Mouse (Mus musculus) hindbrain, embryonic 16.5 days (tissue): ENCODE measurements around the gene Wdfy3. TPM values are rescaled to one million over a fixed set of nuclear protein-coding genes. Genes with fewer than 3 reads are reported as not detected.
"Not testable (repeated sequence)": the region's sequence is repeated elsewhere in the genome, so short reads cannot be mapped to it uniquely, and the experiment has no call there.

Source experiments
- ATAC-seq: fragments of 200-750 bp; cut with Nextera tagmentation; 2 replicates; pipeline ENCODE4 v1.8.0; 2017; ENCODE audit warnings: moderate TSS enrichment, moderate library complexity
- H3K27ac ChIP-seq: fragments of 300-500 bp; sonication (generic); 2 replicates; pipeline ENCODE4 v1.5.1; 2014; ENCODE audit warnings: low read depth, mild to moderate bottlenecking, control low read depth, low read length, moderate library complexity
- H3K27me3 ChIP-seq: fragments of 300-500 bp; sonication (generic); replicated peaks from 2 replicates; pipeline ENCODE4 v1.6.1; 2014; ENCODE audit warnings: low read length; ENCODE audit not compliant: control insufficient read depth, insufficient read depth
- H3K36me3 ChIP-seq: fragments of 300-500 bp; sonication (generic); 2 replicates; pipeline ENCODE4 v1.6.1; 2014; ENCODE audit warnings: mild to moderate bottlenecking, low read length, moderate library complexity, mixed read lengths; ENCODE audit not compliant: control insufficient read depth, insufficient read depth
- H3K4me1 ChIP-seq: fragments of 300-500 bp; sonication (generic); 2 replicates; pipeline ENCODE4 v1.6.1; 2014; ENCODE audit warnings: low read depth, low read length; ENCODE audit not compliant: control insufficient read depth, insufficient read depth
- H3K4me2 ChIP-seq: fragments of 300-500 bp; sonication (generic); 2 replicates; pipeline ENCODE4 v1.6.1; 2014; ENCODE audit warnings: mild to moderate bottlenecking, low read length, control low read depth, moderate library complexity
- H3K4me3 ChIP-seq: fragments of 300-500 bp; sonication (generic); 2 replicates; pipeline ENCODE4 v1.5.1; 2014; ENCODE audit warnings: mild to moderate bottlenecking, low read length, control low read depth, moderate library complexity
- H3K9ac ChIP-seq: fragments of 300-500 bp; sonication (generic); 2 replicates; pipeline ENCODE4 v1.6.1; 2014; ENCODE audit warnings: low read depth, mild to moderate bottlenecking, control low read depth, low read length, moderate library complexity
- H3K9me3 ChIP-seq: fragments of 300-500 bp; sonication (generic); 2 replicates; pipeline ENCODE4 v1.6.1; 2014; ENCODE audit warnings: mild to moderate bottlenecking, low read length, moderate library complexity; ENCODE audit not compliant: control insufficient read depth
- WGBS: fragments of 180-500 bp; shearing (Covaris S2); extraction: QIAGEN DNeasy Blood & Tissue Kit; methylation state at CpG from one replicate; pipeline ENCODE4 v1.1.7; 2014; 5-methylcytosine and 5-hydroxymethylcytosine counted together
- polyA plus RNA-seq: library from polyadenylated mRNA; unstranded; fragments of >200 nt; fragmentation: Nextera tagmentation; extraction: Ambion mirVana; gene quantifications from 2 replicates; pipeline ENCODE4 v1.2.1, GENCODE M21; 2015

The Wdfy3 gene
- polyA plus RNA-seq, 1 experiment from 2014 or later: 22.5 TPM

DNA sequence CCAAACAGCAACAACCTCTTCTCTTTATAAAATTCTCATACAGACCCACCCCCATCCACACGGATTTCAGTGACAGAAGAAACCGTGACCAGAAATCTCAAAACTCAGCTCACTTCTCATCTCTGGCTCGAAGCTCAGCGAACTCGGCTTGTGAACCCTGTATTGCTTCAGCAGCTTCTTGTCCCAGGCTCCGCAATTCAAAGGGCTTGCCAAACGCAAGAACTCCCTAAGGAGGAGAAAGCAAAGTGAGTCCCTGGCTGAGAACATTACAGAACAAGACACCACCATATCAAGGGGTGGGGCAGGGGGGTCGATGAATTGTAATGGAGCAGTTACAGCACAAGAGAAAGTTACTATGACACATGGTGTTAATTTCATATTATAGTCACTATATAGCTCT is 143.4 kb downstream of the Wdfy3 start:
- ATAC-seq: no peak

GRCm38 (mm10) chr5:101923710-101924109 is 146.0 kb downstream of the Wdfy3 start:
- Histone ChIP-seq H3K9ac (no peak overlapping the region), H3K4me2 (no peak overlapping the region), H3K36me3 (peaks cover 35% of the 10 kb centered on the region), H3K4me3 (no peak overlapping the region), H3K4me1 (no peaks in the 10 kb centered on the region), H3K27ac (no peak overlapping the region), H3K9me3 (no peaks in the 10 kb centered on the region), H3K27me3 (no peaks in the 10 kb centered on the region)
- no peak for ATAC-seq
- 43% methylated on average over 11 of the region's 11 CpGs for WGBS

More for the DNA sequence above, 143.4 kb downstream of the Wdfy3 start:
- Histone ChIP-seq H3K4me2 (no peak overlapping the region), H3K36me3 (peaks cover 27% of the 10 kb centered on the region), H3K27ac (no peak overlapping the region), H3K4me3 (no peak overlapping the region), H3K27me3 (no peaks in the 10 kb centered on the region), H3K4me1 (no peaks in the 10 kb centered on the region), H3K9ac (no peak overlapping the region), H3K9me3 (no peaks in the 10 kb centered on the region)
- 85% methylated on average over 8 of the region's 8 CpGs for WGBS

GRCm38 (mm10) chr5:101919559-101919958 is 150.2 kb downstream of the Wdfy3 start:
- Histone ChIP-seq H3K4me3 (no peak overlapping the region), H3K4me1 (no peaks in the 10 kb centered on the region), H3K9me3 (no peaks in the 10 kb centered on the region), H3K27ac (no peak overlapping the region), H3K27me3 (no peaks in the 10 kb centered on the region), H3K9ac (no peak overlapping the region), H3K4me2 (no peak overlapping the region), H3K36me3 (peaks cover 44% of the 10 kb centered on the region)
- no peak for ATAC-seq
- 95% methylated on average over 5 of the region's 5 CpGs for WGBS

DNA sequence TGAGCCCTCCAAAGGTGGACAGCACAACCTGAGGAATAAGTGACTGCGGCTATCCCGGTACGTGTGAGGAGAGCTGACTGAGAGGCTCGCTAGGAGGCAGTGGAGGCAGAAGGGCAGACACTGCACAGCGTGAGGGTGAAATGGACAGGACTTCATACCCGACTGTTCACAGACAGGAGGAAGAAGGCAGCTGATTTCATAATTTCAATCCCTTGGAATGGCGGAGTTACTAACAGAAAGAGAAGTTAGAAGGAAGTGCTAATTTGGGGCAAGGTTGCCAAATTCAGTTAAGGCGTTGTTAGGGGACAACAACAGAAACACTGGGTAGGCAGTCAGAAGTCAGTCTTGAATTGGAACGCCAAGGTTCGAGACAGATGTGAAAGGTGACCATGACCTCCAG is 160.3 kb downstream of the Wdfy3 start:
- Histone ChIP-seq H3K27ac (no peak overlapping the region), H3K4me1 (no peaks in the 10 kb centered on the region), H3K4me2 (no peak overlapping the region), H3K4me3 (no peak overlapping the region), H3K9me3 (no peaks in the 10 kb centered on the region), H3K27me3 (no peaks in the 10 kb centered on the region), H3K9ac (no peak overlapping the region), H3K36me3 (peaks cover 63% of the 10 kb centered on the region)
- 96% methylated on average over 10 of the region's 10 CpGs for WGBS
- ATAC-seq: no peak

- Histone ChIP-seq H3K36me3 (peaks cover 56% of the 10 kb centered on the region), H3K4me3 (no peak overlapping the region)
Observed at GRCm38 (mm10) chr5:101905624-101906023, 164.1 kb downstream of the Wdfy3 start.

DNA sequence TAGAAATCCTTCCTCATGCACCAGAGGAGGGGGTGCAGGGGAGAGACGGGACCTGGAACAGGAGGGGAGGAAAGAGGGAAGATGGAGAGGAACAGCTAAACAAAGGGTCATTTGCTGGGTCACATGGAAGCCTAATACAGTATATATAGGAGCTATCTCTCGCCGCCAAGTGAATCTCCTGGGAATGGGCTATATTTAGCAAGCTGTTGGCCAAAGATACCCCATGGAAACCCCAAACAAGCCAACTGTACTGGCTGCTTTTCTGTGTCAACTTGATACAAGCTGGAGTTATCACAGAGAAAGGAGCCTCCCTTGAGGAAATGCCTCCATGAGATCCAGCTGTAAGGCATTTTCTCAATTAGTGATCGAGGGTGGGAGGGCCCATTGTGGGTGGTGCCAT is 164.9 kb downstream of the Wdfy3 start:
- 83% methylated on average over 4 of the region's 4 CpGs for WGBS
- not testable (repeated sequence) for H3K27me3 ChIP-seq, H3K9me3 ChIP-seq, H3K4me2 ChIP-seq, H3K9ac ChIP-seq, H3K4me1 ChIP-seq, H3K27ac ChIP-seq, H3K4me3 ChIP-seq, ATAC-seq
- H3K36me3 ChIP-seq: peaks cover 57% of the 10 kb centered on the region

More at GRCm38 (mm10) chr5:101905624-101906023, 164.1 kb downstream of the Wdfy3 start:
- Histone ChIP-seq H3K27me3 (no peaks in the 10 kb centered on the region), H3K4me1 (no peaks in the 10 kb centered on the region), H3K4me2 (no peak overlapping the region), H3K27ac (no peak overlapping the region), H3K9me3 (no peaks in the 10 kb centered on the region), H3K9ac (no peak overlapping the region)
- WGBS: 98% methylated on average over 3 of the region's 3 CpGs
- ATAC-seq: no peak

- Histone ChIP-seq H3K9ac (no peak overlapping the region), H3K4me3 (no peak overlapping the region), H3K27ac (no peak overlapping the region), H3K4me1 (no peaks in the 10 kb centered on the region), H3K4me2 (no peak overlapping the region), H3K27me3 (no peaks in the 10 kb centered on the region), H3K36me3 (peaks cover 45% of the 10 kb centered on the region), H3K9me3 (no peaks in the 10 kb centered on the region)
- no peak for ATAC-seq
- 88% methylated on average over 1 of the region's 1 CpGs for WGBS
Observed at GRCm38 (mm10) chr5:101902686-101903085, 167.0 kb downstream of the Wdfy3 start.

DNA sequence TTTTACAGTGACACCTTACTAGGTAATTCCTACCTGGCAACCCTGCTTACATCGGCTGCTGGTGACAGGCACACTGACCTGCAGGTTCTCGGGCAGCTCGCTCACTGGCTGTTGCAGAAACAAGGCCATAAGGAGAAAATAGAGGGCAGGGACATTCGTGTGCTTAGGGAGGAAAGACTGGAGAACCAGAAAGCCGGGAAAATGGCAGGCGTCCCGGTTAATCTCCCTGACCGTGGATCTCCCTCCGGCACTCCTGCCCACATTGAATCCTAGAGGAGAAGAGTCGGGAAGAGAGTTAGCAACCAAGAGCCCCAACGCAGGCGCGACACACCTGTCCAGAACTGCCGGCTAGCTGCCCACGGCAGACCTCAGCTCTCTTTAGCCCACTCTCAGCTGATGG is 169.7 kb downstream of the Wdfy3 start:
- ATAC-seq: no peak
- no peak overlapping the region for H3K4me3 ChIP-seq
- H3K4me1 ChIP-seq: no peaks in the 10 kb centered on the region
- H3K9ac ChIP-seq: no peak overlapping the region
- WGBS: 97% methylated on average over 15 of the region's 15 CpGs
- no peak overlapping the region for H3K4me2 ChIP-seq
- H3K9me3 ChIP-seq: no peaks in the 10 kb centered on the region
- H3K36me3 ChIP-seq: peaks cover 34% of the 10 kb centered on the region
- H3K27ac ChIP-seq: no peak overlapping the region
- no peaks in the 10 kb centered on the region for H3K27me3 ChIP-seq

GRCm38 (mm10) chr5:101896784-101897183 is 172.9 kb downstream of the Wdfy3 start:
- ATAC-seq: no peak
- WGBS: 95% methylated on average over 11 of the region's 11 CpGs
- peaks cover 38% of the 10 kb centered on the region for H3K36me3 ChIP-seq

More at GRCm38 (mm10) chr5:101896784-101897183, 172.9 kb downstream of the Wdfy3 start:
- Histone ChIP-seq H3K9ac (no peak overlapping the region), H3K27me3 (no peaks in the 10 kb centered on the region), H3K27ac (no peak overlapping the region), H3K4me1 (no peaks in the 10 kb centered on the region), H3K9me3 (no peaks in the 10 kb centered on the region), H3K4me2 (no peak overlapping the region), H3K4me3 (no peak overlapping the region)
